Mouse (Mus musculus) MN1 (cell line): Measurements from ENCODE around the gene Fnip1.

Experiments used
- DNase-seq: peaks from one replicate; pipeline ENCODE4 v3.0.0-alpha.2; 2016; ENCODE audit warnings: low spot score

Fnip1 gene

DNA sequence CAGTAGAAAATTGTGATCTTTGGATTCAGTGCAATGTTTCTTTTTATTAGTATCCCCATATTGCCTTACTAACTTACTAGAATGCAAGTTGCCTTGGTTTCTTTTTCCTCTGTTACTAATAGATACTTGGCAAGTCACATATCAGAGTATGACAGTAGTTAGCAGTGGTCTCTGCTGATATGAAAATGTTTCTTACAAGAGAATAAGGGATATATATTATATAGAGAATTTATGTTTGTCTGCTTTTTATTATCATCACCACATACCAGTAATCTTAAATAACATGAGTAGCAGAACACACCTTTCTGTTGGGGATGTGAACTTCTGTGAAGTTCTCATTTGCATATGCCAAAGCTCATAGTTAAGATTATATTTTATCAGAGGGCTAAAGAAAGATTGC is 104.4 kb downstream of the Fnip1 start:
- no peak for DNase-seq

DNA sequence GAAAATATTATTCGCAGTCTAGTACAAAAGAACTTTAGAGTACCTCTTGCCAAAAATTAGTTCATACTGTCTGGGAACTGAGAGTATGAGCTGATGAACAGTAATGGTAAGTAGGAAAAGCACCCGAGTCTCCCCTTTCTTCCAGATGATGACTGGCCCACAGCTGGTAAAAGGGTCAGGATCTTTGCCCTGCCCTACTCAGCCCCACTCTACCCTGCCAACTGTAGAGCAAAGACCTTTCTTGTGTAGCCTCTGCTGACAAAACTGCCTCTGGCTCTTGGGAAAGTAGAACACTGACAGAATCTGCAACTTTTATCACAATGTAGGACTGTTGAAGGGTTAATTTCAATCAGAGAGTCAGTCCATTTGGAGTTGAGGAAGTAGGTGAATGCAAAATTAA is 117.0 kb downstream of the Fnip1 start:
- DNase-seq: no peak

DNA sequence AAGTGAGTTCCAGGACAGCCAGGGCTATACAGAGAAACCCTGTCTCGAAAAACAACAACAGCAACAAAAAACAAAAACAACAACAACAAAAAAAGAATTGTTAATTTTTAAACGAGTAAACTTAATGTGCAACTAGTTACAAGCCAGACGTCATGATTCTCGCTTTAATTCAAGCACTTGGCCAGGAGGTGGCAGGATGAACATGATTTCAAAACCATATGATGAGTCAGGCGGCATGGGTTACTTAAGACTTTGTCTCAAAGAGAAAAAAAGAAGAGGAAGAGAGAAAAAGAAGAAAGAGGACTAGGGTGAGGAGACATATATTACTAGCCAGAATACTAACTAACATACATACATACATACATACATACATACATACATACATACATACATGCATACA is 124.8 kb downstream of the Fnip1 start:
- DNase-seq: peak; percentile 44
